Mouse (Mus musculus) c-Kit-positive CD71-positive TER-119-negative erythroid progenitor cells, embryonic 14.5 days (primary cell): Measurements from ENCODE around the gene Mipep.

Experiments used
- DNase-seq: peaks from one replicate; pipeline ENCODE4 v3.0.0-alpha.2; 2013; ENCODE audit warnings: low read depth

The Mipep gene

GRCm38 (mm10) chr14:60757265-60757664 is 27.1 kb upstream of the Mipep start:
- DNase-seq = no peak

GRCm38 (mm10) chr14:60757722-60758121 is 26.7 kb upstream of the Mipep start:
- no peak for DNase-seq

DNA sequence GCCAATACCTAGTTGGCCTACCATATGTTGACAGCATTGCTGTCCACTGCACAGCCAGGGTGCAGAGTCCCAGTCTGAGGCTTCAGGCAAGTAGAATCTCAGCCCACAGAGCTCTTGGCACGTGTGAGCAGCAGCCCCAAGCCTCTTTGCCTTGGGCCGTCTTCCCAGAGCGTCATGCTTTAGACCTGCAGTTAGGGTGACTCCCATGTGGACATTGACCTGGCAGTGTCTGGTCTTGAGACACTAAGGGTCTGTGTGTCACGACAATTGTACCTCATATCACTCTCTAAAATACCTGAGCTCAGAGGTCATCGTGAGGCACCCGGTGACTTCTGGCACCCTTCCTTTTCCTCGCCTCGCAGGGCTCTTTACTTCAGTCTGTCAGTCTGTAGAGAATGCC is 25.3 kb upstream of the Mipep start:
- no peak for DNase-seq

DNA sequence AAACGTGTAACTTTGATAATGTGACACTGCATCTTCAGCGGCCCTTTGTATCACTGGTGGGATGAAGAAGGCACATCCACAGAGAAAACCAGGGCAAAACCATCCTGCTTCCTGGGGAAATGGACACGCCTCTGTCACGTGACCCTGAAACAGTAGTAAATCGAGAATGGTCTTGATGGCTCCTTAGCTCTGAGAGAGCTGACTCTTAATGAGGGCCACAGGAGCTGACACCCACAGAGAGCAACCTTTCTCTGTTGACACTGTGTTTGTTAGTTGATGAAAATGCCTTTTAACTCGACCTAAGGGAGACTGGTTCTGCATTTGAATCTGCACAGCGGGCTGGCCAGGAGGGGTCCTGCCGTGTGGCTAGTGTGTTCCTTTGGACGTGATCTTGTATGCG is 22.6 kb upstream of the Mipep start:
- DNase-seq = no peak

GRCm38 (mm10) chr14:60762754-60763153 is 21.6 kb upstream of the Mipep start:
- no peak for DNase-seq

DNA sequence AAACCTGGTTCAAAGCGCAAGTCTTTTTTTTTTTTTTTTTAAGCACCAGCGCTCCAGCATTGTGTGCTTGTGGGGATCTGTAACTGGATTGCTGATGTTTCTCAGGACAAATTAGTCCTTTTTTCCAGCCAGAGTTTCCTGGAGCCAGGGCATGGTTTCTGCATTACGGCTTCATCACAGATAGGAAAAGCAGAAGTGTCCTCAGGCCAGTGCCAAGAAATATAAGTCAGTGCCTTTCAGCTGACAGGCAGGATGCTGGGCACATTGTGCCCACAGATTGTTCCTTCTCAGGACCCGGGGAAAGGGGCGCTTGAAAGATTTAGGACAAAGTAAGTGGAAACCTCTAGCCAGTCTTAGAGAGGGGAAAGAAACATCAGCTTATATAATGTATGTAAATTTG is 20.6 kb upstream of the Mipep start:
- DNase-seq = no peak

GRCm38 (mm10) chr14:60764526-60764925 is 19.8 kb upstream of the Mipep start:
- no peak for DNase-seq

- no peak for DNase-seq
Measured at GRCm38 (mm10) chr14:60765025-60765424, 19.3 kb upstream of the Mipep start.

DNA sequence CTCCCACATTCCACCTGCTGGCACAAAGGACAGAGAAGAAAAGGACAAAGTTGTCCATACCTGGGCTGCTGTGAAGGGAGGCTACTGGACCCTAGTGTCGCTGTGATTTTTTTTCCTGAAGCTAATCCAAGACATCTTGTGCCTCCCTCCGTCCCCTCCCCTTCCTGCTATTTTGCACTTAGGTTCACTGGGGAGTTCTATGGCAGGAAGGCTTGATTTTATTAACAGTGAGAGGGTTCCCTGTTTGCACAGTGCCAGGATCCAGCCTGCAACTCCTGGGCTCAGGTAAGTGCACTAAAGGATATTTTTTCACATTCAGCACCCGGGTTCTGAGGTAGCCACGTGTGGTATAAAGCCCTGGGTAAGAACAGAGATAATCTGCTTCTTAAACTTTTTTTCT is 16.5 kb upstream of the Mipep start, which contains the start of gene C1qtnf9:
C1qtnf9 (plus strand) TSS at position 251 of the 400 bp plus-strand sequence.
- no peak for DNase-seq

- no peak for DNase-seq
Measured at GRCm38 (mm10) chr14:60769340-60769739, 15.0 kb upstream of the Mipep start.

- DNase-seq = no peak
Measured at GRCm38 (mm10) chr14:60770594-60770993, 13.8 kb upstream of the Mipep start.

DNA sequence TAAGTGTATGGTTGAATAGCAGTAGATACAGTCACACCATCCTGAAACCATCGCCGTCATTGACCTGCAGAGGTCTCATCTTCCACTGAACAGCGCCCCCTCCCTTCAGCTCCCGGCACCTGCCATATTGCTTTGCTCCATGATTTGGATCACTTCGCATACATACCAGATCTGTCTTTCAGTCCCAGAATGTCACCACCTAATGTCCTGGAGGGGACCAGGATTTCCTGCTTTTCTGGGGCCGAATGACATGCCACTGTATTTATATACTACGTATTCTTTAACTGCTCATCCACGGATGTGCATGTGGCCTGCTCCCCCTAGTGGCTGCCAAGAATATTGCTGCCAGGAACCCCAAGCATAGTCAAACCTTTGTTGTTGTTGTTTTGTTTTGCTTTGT is 13.3 kb upstream of the Mipep start:
- peak; percentile 41 for DNase-seq

DNA sequence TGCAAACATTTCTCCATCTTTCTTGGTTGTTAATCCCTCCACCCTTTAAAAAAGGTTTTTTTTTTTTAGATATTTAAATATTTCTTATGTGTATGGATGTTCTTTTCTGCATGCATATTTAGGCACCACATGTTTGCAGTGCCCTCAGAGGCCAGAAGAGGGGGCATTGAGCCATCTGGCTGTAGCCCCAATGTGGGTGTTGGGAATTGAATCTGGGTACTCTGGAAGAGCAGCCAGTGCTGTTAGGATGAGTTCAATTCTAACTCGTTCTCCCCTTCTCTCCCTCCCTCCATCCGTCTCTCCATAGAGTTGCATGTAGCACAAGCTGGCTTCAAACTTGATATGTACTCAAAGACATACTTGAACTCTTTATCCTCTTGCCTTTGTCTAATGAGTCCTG is 10.9 kb upstream of the Mipep start:
- DNase-seq = no peak

DNA sequence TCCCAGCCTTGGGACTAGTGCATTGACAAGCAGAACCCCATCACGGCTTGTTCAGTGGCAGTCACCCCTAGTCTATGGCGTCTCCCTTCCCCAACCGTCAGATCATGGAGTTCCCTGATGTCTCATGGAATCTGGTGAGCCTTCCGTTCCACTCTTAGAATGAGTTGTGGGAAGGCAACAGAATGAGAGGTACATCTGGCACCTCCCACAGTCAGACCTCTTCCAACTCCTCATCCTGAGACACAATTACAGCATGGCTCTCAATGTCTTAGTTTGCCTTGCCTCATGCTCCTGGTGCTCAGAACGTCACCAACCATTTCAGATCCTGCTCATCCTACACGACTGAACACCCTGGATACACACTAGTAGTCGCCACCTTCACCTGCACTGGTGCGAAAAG is 7.9 kb upstream of the Mipep start:
- no peak for DNase-seq

- peak; percentile 37 for DNase-seq
Measured at GRCm38 (mm10) chr14:60777485-60777919, 6.9 kb upstream of the Mipep start.

DNA sequence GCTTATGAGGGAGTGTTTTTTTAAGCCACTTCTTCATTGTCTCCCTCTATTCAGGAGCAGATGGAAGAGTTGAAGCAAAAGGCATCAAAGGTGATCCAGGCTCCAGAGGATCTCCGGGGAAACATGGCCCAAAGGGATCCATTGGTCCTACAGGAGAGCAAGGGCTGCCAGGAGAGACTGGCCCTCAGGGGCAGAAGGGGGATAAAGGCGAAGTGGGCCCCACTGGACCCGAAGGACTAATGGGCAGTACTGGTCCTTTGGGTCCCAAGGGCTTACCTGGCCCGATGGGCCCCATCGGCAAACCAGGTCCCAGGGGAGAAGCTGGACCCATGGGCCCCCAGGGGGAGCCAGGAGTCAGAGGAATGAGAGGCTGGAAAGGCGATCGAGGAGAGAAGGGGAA is 5.2 kb upstream of the Mipep start:
- no peak for DNase-seq

DNA sequence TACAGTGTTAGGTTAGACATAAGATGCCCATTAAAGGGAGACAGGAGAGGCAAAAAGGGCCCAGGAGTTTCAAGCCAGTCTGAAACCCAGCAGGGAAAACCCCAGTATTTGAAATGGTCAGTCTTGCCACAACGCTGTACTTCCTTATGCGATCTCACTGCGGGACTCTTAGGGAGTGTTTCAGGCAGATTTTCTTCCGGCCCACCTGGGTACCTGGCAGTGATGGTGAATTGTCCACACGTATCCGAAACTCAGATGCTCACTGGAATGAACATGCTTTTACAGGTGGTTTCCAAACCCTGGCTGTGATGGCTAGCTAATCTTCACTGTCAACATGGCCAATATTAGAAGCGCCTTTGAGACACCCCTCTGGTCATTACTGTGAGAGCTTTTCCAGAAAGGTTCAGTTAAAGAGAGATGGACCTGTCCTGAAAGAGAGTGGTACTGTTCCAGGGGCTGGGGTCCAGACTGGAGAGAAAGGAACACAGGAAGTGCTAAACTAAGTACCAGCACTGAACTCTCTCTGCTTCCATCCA is 2.2 kb upstream of the Mipep start:
- no peak for DNase-seq

GRCm38 (mm10) chr14:60783196-60783595 is 1.2 kb upstream of the Mipep start:
- DNase-seq = no peak

DNA sequence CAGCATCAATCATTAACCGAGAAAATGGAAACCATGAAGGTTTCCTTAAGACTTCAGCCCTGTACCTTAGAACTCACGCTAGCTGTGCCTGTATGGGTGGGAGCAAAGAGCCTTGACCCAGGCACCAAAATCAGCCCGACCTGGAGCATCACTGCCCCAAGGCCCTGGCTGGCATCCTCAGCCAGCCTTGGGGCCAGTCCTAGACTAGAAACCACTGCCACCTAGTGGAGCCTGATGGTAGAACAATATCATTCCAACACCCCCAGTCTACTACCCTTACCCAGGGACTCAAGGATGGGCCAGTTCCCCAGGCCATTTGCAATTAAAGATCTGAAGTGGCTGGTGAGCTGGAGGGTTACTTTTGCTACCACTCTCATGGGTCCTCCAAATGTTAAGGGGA is 5.7 kb downstream of the Mipep start:
- peak; percentile 46 for DNase-seq

- DNase-seq = no peak
Measured at GRCm38 (mm10) chr14:60796600-60797322, 12.4 kb downstream of the Mipep start.

DNA sequence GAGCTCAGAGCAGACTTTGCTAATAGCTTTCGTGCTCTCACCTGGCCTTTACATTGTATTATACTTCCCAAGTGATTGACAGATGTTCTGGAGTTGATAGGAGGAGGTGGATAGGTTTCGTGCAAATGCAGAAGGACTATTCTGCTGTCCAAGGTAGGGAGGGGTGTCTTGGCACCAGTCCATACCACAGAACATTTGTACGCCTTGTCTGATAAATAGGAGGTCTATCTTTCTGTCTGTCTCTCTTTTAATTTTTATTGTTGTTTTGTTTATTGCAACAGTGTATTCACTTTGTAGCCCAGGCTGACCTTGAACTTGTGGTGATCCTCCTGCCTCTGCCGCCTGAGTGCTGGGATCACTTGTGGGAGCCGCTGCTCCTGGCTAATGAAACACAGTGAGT is 13.2 kb downstream of the Mipep start:
- no peak for DNase-seq

DNA sequence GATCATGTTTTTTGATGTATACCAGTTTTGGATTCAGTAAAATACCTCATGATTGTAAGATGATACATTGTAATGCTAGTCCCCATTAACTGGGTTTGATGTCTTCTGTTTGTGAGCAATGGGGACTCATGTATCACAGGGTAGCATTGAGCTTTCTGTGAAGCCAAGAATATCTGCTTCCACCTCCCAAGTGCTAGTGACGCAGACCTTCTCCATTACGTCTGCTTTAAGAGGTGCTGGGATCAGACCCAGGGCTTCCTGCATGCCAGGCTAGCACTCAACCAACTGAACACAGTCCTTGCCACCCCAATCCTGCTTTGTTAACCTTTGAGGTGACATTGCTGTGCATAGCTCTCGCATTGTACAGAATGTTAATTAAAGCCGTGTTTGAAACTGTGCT is 14.3 kb downstream of the Mipep start:
- DNase-seq = no peak

- peak; percentile 28 for DNase-seq
Measured at GRCm38 (mm10) chr14:60799762-60800728, 15.7 kb downstream of the Mipep start.
